Mouse (Mus musculus) G1E (cell line): Measurements from ENCODE around the gene Hsf4.

ENCODE experiments used
- CTCF ChIP-seq: IDR thresholded peaks from 2 replicates; pipeline ENCODE4 v1.5.1; 2012; ENCODE audit warnings: low read depth, low read length, inconsistent platforms, mixed read lengths
- GATA1 ChIP-seq: IDR thresholded peaks from 2 replicates; pipeline ENCODE4 v1.6.1; 2012; ENCODE audit warnings: borderline replicate concordance, low read length, inconsistent platforms, mixed read lengths
- GATA2 ChIP-seq: IDR thresholded peaks from 2 replicates; pipeline ENCODE4 v1.6.1; 2012; ENCODE audit warnings: low read depth, low read length, inconsistent platforms, borderline replicate concordance
- POLR2AphosphoS5 ChIP-seq: IDR thresholded peaks from 2 replicates; pipeline ENCODE4 v1.6.1; 2012; ENCODE audit warnings: low read depth, low read length, inconsistent platforms; ENCODE audit not compliant: insufficient replicate concordance
- TAL1 ChIP-seq: conservative IDR thresholded peaks from 2 replicates; pipeline ENCODE4 v1.6.1; 2012; ENCODE audit warnings: low read depth, low read length, inconsistent platforms, mixed read lengths

- TF ChIP-seq TAL1, result no peak
- TF ChIP-seq CTCF, result no peak
- no peak for TF ChIP-seq GATA2
- no peak for TF ChIP-seq GATA1
- no peak for TF ChIP-seq POLR2AphosphoS5
These were observed 9.1 kb upstream of the Hsf4 start for GRCm38 (mm10) chr8:105260371-105261099.
